Mouse (Mus musculus) T-cell, adult 2 months (primary cell): ENCODE results near the gene Krtap3-2.
"Not testable (repeated sequence)": the region's sequence is repeated elsewhere in the genome, so short reads cannot be mapped to it uniquely, and the experiment has no call there.

ENCODE experiments used
- DNase-seq: peaks from one replicate; pipeline ENCODE4 v3.0.0; 2022; ENCODE audit warnings: low spot score

Krtap3-2 gene

DNA sequence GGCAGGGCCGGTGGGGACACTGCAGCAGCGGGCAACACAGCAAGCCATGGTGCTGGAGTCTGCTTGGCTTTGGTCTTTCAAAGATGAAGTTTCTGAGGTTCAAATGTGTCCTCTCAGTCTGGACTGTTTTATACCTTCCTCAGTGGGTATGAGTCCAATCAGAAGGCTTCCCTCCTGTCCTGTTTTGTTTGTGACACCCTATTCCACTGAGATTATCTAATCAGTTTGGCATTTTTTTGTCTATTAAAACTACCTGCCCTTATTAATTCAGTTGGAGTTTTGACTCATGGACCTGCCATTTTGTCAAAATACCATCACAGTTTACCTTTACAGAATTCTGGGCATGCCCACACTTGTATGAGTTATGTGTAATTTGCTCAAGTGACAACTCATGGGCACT is at the start of gene Krtap3-2:
Gene Krtap3-2, minus strand, starts transcription at position 101 of the 400 bp plus-strand sequence.
- DNase-seq, result no peak

DNA sequence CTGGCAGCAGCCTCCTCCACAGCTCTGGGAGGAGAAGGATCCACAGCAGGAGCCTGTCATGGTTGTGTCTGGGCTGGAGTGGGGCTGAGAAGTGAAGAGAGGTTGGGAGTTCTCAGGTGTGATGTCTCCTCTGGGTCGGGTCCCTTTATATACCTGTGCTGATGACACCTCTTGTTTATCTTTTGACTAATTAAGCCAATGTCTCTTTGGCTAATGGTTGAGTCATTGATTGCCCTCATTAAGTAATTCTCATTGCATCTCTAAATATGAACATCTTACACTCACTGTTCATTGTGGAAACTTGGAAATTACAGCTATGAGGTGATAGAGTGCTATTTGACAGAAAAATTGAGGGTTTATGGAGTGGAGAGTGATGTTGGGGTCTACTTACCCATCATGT is 46.6 kb upstream of the Krtap3-2 start, which contains the start of gene Gm11938:
Gene Gm11938, minus strand, starts transcription at position 101 of the 400 bp plus-strand sequence.
- not testable (repeated sequence) for DNase-seq

DNA sequence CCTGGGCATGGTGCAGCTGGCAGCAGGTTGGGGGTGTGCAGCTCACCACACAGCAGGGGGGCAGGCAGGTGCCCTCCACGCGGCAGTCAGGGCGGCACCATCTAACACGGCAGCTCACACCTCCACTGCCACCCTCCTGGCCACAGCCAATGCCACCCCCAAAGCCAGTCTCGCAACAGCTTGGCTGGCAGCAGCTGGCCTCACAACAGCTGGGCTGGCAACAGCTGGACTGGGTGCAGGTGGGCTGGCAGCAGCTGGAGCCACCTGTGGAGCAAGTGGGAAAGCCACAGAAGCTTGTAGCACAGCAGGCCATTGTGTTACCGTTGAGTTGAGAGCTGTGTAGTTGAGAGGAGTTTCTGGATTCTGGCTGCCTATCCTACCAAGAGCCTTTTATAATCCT is 41.1 kb upstream of the Krtap3-2 start, which contains the start of gene Krtap9-3:
Gene Krtap9-3, minus strand, starts transcription at position 364 of the 400 bp plus-strand sequence.
- DNase-seq, result not testable (repeated sequence)

- no peak for DNase-seq
These were observed 34.3 kb upstream of the Krtap3-2 start, which contains the start of gene Krtap1-3 for GRCm38 (mm10) chr11:99590981-99591380. Krtap1-3 (minus strand) TSS chr11:99591339.

GRCm38 (mm10) chr11:99585096-99585495 is 28.4 kb upstream of the Krtap3-2 start:
- no peak for DNase-seq

GRCm38 (mm10) chr11:99583245-99583704 is 26.6 kb upstream of the Krtap3-2 start, which contains the start of gene Krtap1-4:
Krtap1-4 (minus strand) TSS chr11:99583654.
- no peak for DNase-seq

- DNase-seq, result no peak
These were observed 24.9 kb upstream of the Krtap3-2 start for GRCm38 (mm10) chr11:99581564-99581963.

- no peak for DNase-seq
These were observed 24.4 kb upstream of the Krtap3-2 start for GRCm38 (mm10) chr11:99581051-99581450.

GRCm38 (mm10) chr11:99580636-99581035 is 24.0 kb upstream of the Krtap3-2 start, which contains the start of gene Krtap1-5:
Krtap1-5 (minus strand) TSS chr11:99581016.
- no peak for DNase-seq

DNA sequence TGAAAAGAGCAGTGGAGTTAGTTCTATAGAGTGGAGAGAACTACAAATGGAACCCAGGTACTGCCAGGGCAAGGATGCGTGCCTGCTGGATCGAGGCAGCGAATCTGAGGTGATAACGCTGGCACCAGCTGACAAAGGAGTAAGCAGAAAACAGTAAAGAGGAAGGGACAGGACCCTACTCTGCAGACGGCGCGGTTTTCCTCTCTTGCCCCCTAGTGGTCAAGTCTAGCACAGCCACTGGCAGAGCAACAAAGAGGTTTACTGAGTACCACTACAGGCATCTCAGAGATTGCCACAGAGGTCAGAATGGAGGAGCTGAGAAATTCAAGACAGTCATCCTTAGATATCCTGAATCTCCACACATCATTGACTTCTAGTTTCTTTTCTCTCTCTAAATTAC is 17.5 kb upstream of the Krtap3-2 start:
- DNase-seq, result peak; percentile 33

DNA sequence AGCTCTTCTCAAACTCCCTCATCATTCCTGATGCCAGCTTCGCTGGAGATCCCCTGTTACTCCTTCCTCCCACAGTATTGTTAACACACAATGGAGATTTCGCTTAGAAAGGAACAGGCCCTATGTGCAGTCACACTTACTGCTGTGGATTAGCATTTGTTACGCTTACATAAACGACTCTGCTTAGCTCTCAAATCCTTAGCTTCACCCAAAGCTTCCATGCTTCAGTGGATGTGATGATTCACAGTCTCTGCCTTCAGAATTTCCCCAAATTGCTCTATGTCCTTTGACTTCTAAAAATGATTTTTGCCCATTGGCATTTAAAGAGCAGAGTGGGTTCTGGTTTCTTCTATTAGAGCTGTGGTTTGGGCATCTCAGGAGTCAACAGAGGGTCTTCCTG is 16.5 kb upstream of the Krtap3-2 start:
- DNase-seq, result no peak

DNA sequence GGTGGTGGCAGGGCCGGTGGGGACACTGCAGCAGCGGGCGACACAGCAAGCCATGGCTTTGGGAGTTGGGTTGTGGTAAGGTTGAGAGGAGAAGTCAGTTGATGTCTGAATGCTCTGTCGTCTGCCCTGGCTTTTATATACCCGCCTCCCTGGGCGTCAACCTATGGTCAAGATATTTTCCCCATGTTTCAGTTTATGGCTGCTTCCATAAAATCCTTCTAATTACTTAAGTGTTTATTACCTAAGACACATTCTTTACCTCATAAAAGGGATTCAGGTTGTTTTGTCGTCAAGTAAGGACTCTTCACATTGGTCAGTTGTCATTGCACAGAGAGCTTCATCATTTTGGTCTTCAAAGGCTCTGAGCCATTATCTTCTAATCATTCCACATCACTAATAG is 9.9 kb upstream of the Krtap3-2 start, which contains the start of gene Krtap3-1:
Gene Krtap3-1, minus strand, starts transcription at position 101 of the 400 bp plus-strand sequence.
- no peak for DNase-seq

GRCm38 (mm10) chr11:99562580-99562979 is 5.9 kb upstream of the Krtap3-2 start:
- DNase-seq, result no peak

GRCm38 (mm10) chr11:99559366-99559765 is 2.7 kb upstream of the Krtap3-2 start, which contains the start of gene Gm11939:
Gm11939 (minus strand) TSS chr11:99559466.
- DNase-seq, result no peak

GRCm38 (mm10) chr11:99557976-99558745 is 1.5 kb upstream of the Krtap3-2 start:
- DNase-seq, result no peak

- no peak for DNase-seq
These were observed 458 bp downstream of the Krtap3-2 start for GRCm38 (mm10) chr11:99556195-99556594.

DNA sequence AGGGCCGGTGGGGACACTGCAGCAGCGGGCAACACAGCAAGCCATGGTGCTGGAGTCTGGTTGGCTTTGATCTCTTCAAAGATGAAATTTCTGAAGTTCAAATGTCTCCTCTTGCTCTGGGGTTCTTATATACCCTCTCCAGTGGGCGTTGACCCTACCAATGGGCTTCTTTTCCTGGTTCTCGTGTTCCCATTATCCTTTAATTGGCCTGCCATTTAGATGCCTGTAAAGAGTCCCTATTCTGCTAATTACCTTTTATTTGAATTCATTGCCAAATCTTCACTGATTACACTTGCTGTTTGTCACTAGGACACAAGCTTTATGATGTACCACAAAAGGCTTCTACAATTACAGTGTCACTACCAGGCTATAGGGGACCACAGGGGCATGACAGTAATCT is 5.9 kb downstream of the Krtap3-2 start, which contains the start of gene Krtap3-3:
Gene Krtap3-3, minus strand, starts transcription at position 101 of the 400 bp plus-strand sequence.
- no peak for DNase-seq

GRCm38 (mm10) chr11:99547892-99548291 is 8.8 kb downstream of the Krtap3-2 start:
- DNase-seq, result no peak

GRCm38 (mm10) chr11:99539721-99540120 is 16.9 kb downstream of the Krtap3-2 start:
- no peak for DNase-seq

GRCm38 (mm10) chr11:99521288-99521860 is 35.3 kb downstream of the Krtap3-2 start, which contains the start of gene Krt39:
Krt39 (minus strand) TSS chr11:99521338.
- DNase-seq, result no peak

GRCm38 (mm10) chr11:99514098-99514497 is 42.6 kb downstream of the Krtap3-2 start:
- no peak for DNase-seq
